Mouse (Mus musculus) embryonic facial prominence, embryonic 12.5 days (tissue): ENCODE results near the gene Krtap15. TPM values are rescaled to one million over a fixed set of nuclear protein-coding genes. Genes with fewer than 3 reads are reported as not detected.

Experiments
- ATAC-seq: fragments of 200-750 bp; cut with Nextera tagmentation; 2 replicates; pipeline ENCODE4 v1.8.0; 2017; ENCODE audit not compliant: insufficient number of reproducible peaks, insufficient read depth, low FRiP score, low TSS enrichment
- H3K27ac ChIP-seq: fragments of 300-500 bp; sonication (generic); 2 replicates; pipeline ENCODE4 v1.5.1; 2016; ENCODE audit warnings: mild to moderate bottlenecking
- H3K27me3 ChIP-seq: fragments of 300-500 bp; sonication (generic); 2 replicates; pipeline ENCODE4 v1.6.1; 2016; ENCODE audit warnings: mild to moderate bottlenecking, moderate library complexity
- H3K36me3 ChIP-seq: fragments of 300-500 bp; sonication (generic); 2 replicates; pipeline ENCODE4 v1.6.1; 2016; ENCODE audit warnings: mild to moderate bottlenecking
- H3K4me1 ChIP-seq: fragments of 300-500 bp; sonication (generic); 2 replicates; pipeline ENCODE4 v1.6.1; 2016
- H3K4me2 ChIP-seq: fragments of 300-500 bp; sonication (generic); replicated peaks from 2 replicates; pipeline ENCODE4 v1.6.1; 2016; ENCODE audit warnings: mild to moderate bottlenecking, moderate library complexity
- H3K4me3 ChIP-seq: fragments of 300-500 bp; sonication (generic); 2 replicates; pipeline ENCODE4 v1.5.1; 2016; ENCODE audit warnings: mild to moderate bottlenecking
- H3K9ac ChIP-seq: fragments of 300-500 bp; sonication (generic); 2 replicates; pipeline ENCODE4 v1.6.1; 2016; ENCODE audit warnings: mild to moderate bottlenecking, moderate library complexity
- H3K9me3 ChIP-seq: fragments of 300-500 bp; sonication (generic); 2 replicates; pipeline ENCODE4 v1.6.1; 2016; ENCODE audit warnings: mild to moderate bottlenecking, moderate library complexity
- WGBS: fragments of 180-500 bp; shearing (Covaris S2); methylation state at CpG from one replicate; pipeline ENCODE4 v1.1.7; 2016; 5-methylcytosine and 5-hydroxymethylcytosine counted together
- polyA plus RNA-seq: library from polyadenylated mRNA; unstranded; fragments of >200 nt; fragmentation: Nextera tagmentation; extraction: Ambion mirVana; gene quantifications from 2 replicates; pipeline ENCODE4 v1.2.1, GENCODE M21; 2016

Gene Krtap15
- not detected in 2 replicates for polyA plus RNA-seq

DNA sequence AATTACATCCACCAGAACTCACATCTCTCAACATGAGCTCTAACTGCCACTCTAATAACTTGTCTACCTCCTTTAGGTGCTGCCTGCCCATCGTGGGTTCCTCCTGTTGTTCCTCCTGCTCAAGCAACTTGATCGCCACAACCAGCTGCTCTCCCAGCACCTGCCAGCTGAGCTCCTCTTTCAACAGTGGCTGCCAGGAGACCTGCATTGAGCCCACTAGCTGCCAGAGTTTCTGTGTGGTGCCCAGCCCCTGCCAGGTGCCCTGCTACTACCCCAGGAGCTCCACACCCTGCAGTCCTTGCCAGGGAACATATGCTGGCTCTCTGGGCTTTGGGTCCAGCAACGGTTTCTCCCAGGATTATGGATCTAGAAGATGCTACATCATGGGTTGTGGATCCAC lies at the start of gene Krtap15:
Gene Krtap15, plus strand, starts transcription at position 150 of the 400 bp plus-strand sequence.
- Histone ChIP-seq H3K4me1 (no peaks in the 10 kb centered on the region), H3K9ac (no peak within 1 kb of the TSS), H3K9me3 (no peaks in the 10 kb centered on the region), H3K4me3 (no peak within 1 kb of the TSS), H3K4me2 (no peak within 1 kb of the TSS), H3K27me3 (no peaks in the 10 kb centered on the region), H3K27ac (no peak within 1 kb of the TSS), H3K36me3 (no peaks in the 10 kb centered on the region)
- WGBS: 90% methylated on average over 3 of the region's 3 CpGs
- ATAC-seq: no peak

- Histone ChIP-seq H3K36me3 (no peaks in the 10 kb centered on the region), H3K4me1 (no peaks in the 10 kb centered on the region), H3K9ac (no peak within 1 kb of the TSS), H3K27ac (no peak within 1 kb of the TSS), H3K27me3 (no peaks in the 10 kb centered on the region), H3K4me2 (no peak within 1 kb of the TSS), H3K9me3 (no peaks in the 10 kb centered on the region), H3K4me3 (no peak within 1 kb of the TSS)
- WGBS: 87% methylated on average over 2 of the region's 2 CpGs
- no peak for ATAC-seq
Observed at GRCm38 (mm10) chr16:88774106-88774505, 45.9 kb upstream of the Krtap15 start, which contains the start of gene 2310057N15Rik. Gene 2310057N15Rik (minus strand): TSS chr16:88774206.

GRCm38 (mm10) chr16:88777596-88777995 lies 42.4 kb upstream of the Krtap15 start, which contains the start of gene Gm5965:
Gene Gm5965 (plus strand): TSS chr16:88777896.
- Histone ChIP-seq H3K27ac (no peak within 1 kb of the TSS), H3K27me3 (no peaks in the 10 kb centered on the region), H3K4me1 (no peaks in the 10 kb centered on the region), H3K4me2 (no peak within 1 kb of the TSS), H3K4me3 (no peak within 1 kb of the TSS), H3K9me3 (no peaks in the 10 kb centered on the region), H3K36me3 (no peaks in the 10 kb centered on the region), H3K9ac (no peak within 1 kb of the TSS)
- WGBS: 90% methylated on average over 6 of the region's 6 CpGs
- no peak for ATAC-seq

GRCm38 (mm10) chr16:88786786-88787185 lies 33.2 kb upstream of the Krtap15 start:
- Histone ChIP-seq H3K4me3 (no peak overlapping the region), H3K36me3 (no peaks in the 10 kb centered on the region), H3K27me3 (no peaks in the 10 kb centered on the region), H3K9ac (no peak overlapping the region), H3K4me2 (no peak overlapping the region), H3K27ac (no peak overlapping the region), H3K4me1 (no peaks in the 10 kb centered on the region), H3K9me3 (no peaks in the 10 kb centered on the region)
- 82% methylated on average over 2 of the region's 2 CpGs for WGBS
- no peak for ATAC-seq

- Histone ChIP-seq H3K27me3 (no peaks in the 10 kb centered on the region), H3K36me3 (no peaks in the 10 kb centered on the region), H3K4me1 (no peaks in the 10 kb centered on the region), H3K27ac (no peak within 1 kb of the TSS), H3K9me3 (no peaks in the 10 kb centered on the region), H3K4me3 (no peak within 1 kb of the TSS), H3K4me2 (no peak within 1 kb of the TSS), H3K9ac (no peak within 1 kb of the TSS)
- ATAC-seq: no peak
- WGBS: 85% methylated on average over 2 of the region's 2 CpGs
Observed at GRCm38 (mm10) chr16:88811827-88812226, 8.2 kb upstream of the Krtap15 start, which contains the start of gene Gm20741. Gene Gm20741 (minus strand): TSS chr16:88812220.

- Histone ChIP-seq H3K27ac (no peak overlapping the region), H3K9ac (no peak overlapping the region), H3K4me1 (no peaks in the 10 kb centered on the region), H3K4me3 (no peak overlapping the region), H3K27me3 (no peaks in the 10 kb centered on the region), H3K9me3 (no peaks in the 10 kb centered on the region), H3K36me3 (no peaks in the 10 kb centered on the region), H3K4me2 (no peak overlapping the region)
- ATAC-seq: no peak
- WGBS: 76% methylated on average over 3 of the region's 3 CpGs
Observed at GRCm38 (mm10) chr16:88823736-88824135, 3.7 kb downstream of the Krtap15 start.

GRCm38 (mm10) chr16:88826095-88826652 lies 6.2 kb downstream of the Krtap15 start, which contains the start of gene Krtap14:
Gene Krtap14 (minus strand): TSS chr16:88826145.
- Histone ChIP-seq H3K4me2 (no peak within 1 kb of the TSS), H3K36me3 (no peaks in the 10 kb centered on the region), H3K4me3 (no peak within 1 kb of the TSS), H3K27me3 (no peaks in the 10 kb centered on the region), H3K9me3 (no peaks in the 10 kb centered on the region), H3K9ac (no peak within 1 kb of the TSS), H3K4me1 (no peaks in the 10 kb centered on the region), H3K27ac (no peak within 1 kb of the TSS)
- 30% methylated on average over 9 of the region's 9 CpGs for WGBS
- no peak for ATAC-seq

GRCm38 (mm10) chr16:88826978-88827377 lies 7.0 kb downstream of the Krtap15 start:
- Histone ChIP-seq H3K4me1 (no peaks in the 10 kb centered on the region), H3K27me3 (no peaks in the 10 kb centered on the region), H3K4me2 (no peak overlapping the region), H3K27ac (no peak overlapping the region), H3K9me3 (no peaks in the 10 kb centered on the region), H3K4me3 (no peak overlapping the region), H3K36me3 (no peaks in the 10 kb centered on the region), H3K9ac (no peak overlapping the region)
- no peak for ATAC-seq
- WGBS: 26% methylated on average over 3 of the region's 3 CpGs

DNA sequence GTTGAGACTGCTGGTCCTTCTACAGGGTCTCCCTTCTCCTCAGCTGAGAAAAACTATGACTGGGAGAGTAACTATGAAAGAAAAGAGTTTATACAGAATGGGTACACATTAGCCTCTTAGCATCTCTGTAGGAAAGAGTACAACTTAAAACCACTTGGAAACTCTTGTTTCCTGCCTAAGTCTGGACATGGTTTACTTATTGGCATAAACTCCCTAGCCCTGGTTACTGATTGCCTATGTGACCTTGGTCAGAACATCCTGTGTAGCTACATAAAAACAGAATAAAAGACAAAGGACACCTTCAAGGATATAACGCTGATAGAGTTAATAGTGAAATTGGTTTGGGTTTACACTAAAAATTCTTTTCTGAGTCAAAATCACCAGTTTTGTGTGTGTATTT lies 27.3 kb downstream of the Krtap15 start:
- Histone ChIP-seq H3K9ac (no peak overlapping the region), H3K4me1 (no peaks in the 10 kb centered on the region), H3K4me3 (no peak overlapping the region), H3K27ac (no peak overlapping the region), H3K9me3 (no peaks in the 10 kb centered on the region), H3K27me3 (no peaks in the 10 kb centered on the region), H3K4me2 (no peak overlapping the region), H3K36me3 (no peaks in the 10 kb centered on the region)
- 85% methylated on average over 1 of the region's 1 CpGs for WGBS
- ATAC-seq: no peak

- no peak overlapping the region for H3K4me2 ChIP-seq
- no peaks in the 10 kb centered on the region for H3K9me3 ChIP-seq
- H3K36me3 ChIP-seq: no peaks in the 10 kb centered on the region
- no peaks in the 10 kb centered on the region for H3K27me3 ChIP-seq
- no peak overlapping the region for H3K4me3 ChIP-seq
- 80% methylated on average over 4 of the region's 4 CpGs for WGBS
- no peak for ATAC-seq
- no peak overlapping the region for H3K9ac ChIP-seq
- H3K4me1 ChIP-seq: no peaks in the 10 kb centered on the region
- H3K27ac ChIP-seq: no peak overlapping the region
Observed at GRCm38 (mm10) chr16:88848558-88848957, 28.5 kb downstream of the Krtap15 start.

DNA sequence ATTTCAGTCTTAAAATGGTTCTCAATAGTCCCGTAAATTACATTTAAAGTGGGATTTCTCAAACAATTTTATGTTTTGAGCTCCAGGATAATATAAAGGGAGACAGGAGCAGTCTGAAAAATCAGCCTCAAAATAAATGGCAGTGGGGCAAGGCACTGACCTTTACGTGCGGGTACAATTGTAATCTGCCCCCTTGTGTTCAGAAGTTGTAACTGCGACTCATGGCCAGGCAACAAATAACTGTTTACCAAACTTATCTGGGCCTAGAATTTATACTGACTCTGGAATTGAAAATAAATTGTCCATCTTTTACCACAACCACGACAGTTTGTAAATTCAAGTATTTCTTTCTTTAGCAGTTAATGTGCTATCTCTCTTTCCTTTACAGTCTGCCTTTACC lies 31.4 kb downstream of the Krtap15 start:
- no peak overlapping the region for H3K9ac ChIP-seq
- H3K27ac ChIP-seq: no peak overlapping the region
- no peaks in the 10 kb centered on the region for H3K27me3 ChIP-seq
- ATAC-seq: no peak
- H3K36me3 ChIP-seq: no peaks in the 10 kb centered on the region
- no peaks in the 10 kb centered on the region for H3K9me3 ChIP-seq
- H3K4me2 ChIP-seq: no peak overlapping the region
- WGBS: 11% methylated on average over 5 of the region's 5 CpGs
- H3K4me1 ChIP-seq: no peaks in the 10 kb centered on the region
- H3K4me3 ChIP-seq: no peak overlapping the region

GRCm38 (mm10) chr16:88864887-88865407 lies 44.9 kb downstream of the Krtap15 start:
- no peaks in the 10 kb centered on the region for H3K27me3 ChIP-seq
- ATAC-seq: no peak
- H3K27ac ChIP-seq: no peak overlapping the region
- H3K4me3 ChIP-seq: no peak overlapping the region
- 88% methylated on average over 4 of the region's 4 CpGs for WGBS
- no peak overlapping the region for H3K4me2 ChIP-seq
- no peaks in the 10 kb centered on the region for H3K36me3 ChIP-seq
- H3K4me1 ChIP-seq: no peaks in the 10 kb centered on the region
- H3K9me3 ChIP-seq: no peaks in the 10 kb centered on the region
- no peak overlapping the region for H3K9ac ChIP-seq
